8 mouse cellular contexts compared by ENCODE assay signal in the genomic region with DNA sequence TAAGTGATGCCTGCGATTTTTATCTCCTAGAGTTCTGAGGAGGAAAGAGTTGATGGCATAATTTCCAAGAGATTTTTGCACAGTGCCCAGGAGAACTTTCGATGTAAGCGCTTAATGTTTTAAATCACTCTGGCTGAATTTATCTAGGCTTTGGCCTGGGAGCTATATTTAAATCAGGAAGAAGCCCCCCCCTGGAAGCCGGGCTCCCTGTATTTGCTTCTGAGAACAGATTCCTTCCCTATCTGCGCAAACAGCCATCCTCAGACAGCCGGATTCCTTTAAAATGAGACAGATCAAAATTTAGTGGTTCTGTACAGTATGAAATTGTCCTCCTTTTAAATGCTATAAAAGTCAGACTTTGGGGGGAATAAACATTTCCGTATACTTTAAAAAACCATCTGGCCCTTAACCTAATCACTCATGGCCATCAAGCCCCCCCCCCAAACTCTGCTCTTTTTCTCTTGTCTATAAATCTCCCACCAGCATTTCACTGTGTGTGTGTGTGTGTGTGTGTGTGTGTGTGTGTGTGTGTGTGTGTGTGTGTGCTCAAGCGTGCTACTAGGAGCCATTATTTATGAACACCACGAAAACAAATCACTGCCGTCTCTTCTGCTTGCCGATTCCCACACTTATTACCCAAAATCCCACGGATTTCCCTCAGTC. TPM values are rescaled to one million over a fixed set of nuclear protein-coding genes. Genes with fewer than 3 reads are reported as not detected.
DNase-seq lines count a peak whose midpoint lies in the region; ATAC-seq lines count a peak whose summit lies in the region.

No protein-coding gene starts in this region.

- no peaks in the 10 kb centered on the region for H3K9me3 ChIP-seq in forebrain, embryonic 10.5 days
- no peaks in the 10 kb centered on the region for H3K9me3 ChIP-seq in kidney, embryonic 16.5 days (ENCODE audit: low read length)
- no peaks in the 10 kb centered on the region for H3K9me3 ChIP-seq in midbrain, embryonic 14.5 days (ENCODE audit: control insufficient read depth, low read length)

- no peaks in the 10 kb centered on the region for H3K36me3 ChIP-seq in forebrain, embryonic 10.5 days (replicated peaks)
- H3K36me3 ChIP-seq in kidney, embryonic 16.5 days (ENCODE audit: insufficient read depth, low read length): no peaks in the 10 kb centered on the region
- no peaks in the 10 kb centered on the region for H3K36me3 ChIP-seq in midbrain, embryonic 14.5 days (ENCODE audit: control insufficient read depth, insufficient read depth, low read length)

- H3K4me3 ChIP-seq in forebrain, embryonic 10.5 days: peak overlapping the region; percentile 90
- peak overlapping the region; percentile 77 for H3K4me3 ChIP-seq in kidney, embryonic 16.5 days (ENCODE audit: low read length)
- H3K4me3 ChIP-seq in midbrain, embryonic 14.5 days (replicated peaks; ENCODE audit: low read depth, low read length): no peak overlapping the region; the same call in 1 of the 2 replicates

- no peak overlapping the region for H3K27ac ChIP-seq in forebrain, embryonic 10.5 days
- peak overlapping the region; percentile 83 for H3K27ac ChIP-seq in kidney, embryonic 16.5 days (ENCODE audit: low read length)
- no peak overlapping the region for H3K27ac ChIP-seq in midbrain, embryonic 14.5 days (replicated peaks; ENCODE audit: low read depth, low read length)

- 0 out of 2 replicates have a peak, but pooled peaks have one; percentile 28 for ATAC-seq in kidney, embryonic 16.5 days (ENCODE audit: low FRiP score, low TSS enrichment)
- no peak for ATAC-seq in midbrain, embryonic 14.5 days (ENCODE audit: low FRiP score, low TSS enrichment)

- 75% methylated on average over 12 of the region's 12 CpGs for WGBS in forebrain, embryonic 10.5 days
- 29% methylated on average over 12 of the region's 12 CpGs for WGBS in kidney, embryonic 16.5 days
- 49% methylated on average over 12 of the region's 12 CpGs for WGBS in midbrain, embryonic 14.5 days

- peak; percentile 80 for DNase-seq in heart, adult 11 months
- DNase-seq in heart, postnatal 4 days: no peak
- no peak for DNase-seq in forebrain, embryonic 10.5 days (ENCODE audit: extremely low spot score, low spot score)
- DNase-seq in midbrain, embryonic 14.5 days: no peak
- DNase-seq in B cell, adult 2 months: no peak
- no peak for DNase-seq in thymus, postnatal 10 days (ENCODE audit: low spot score in 2 of 2)
- DNase-seq in left cerebral cortex, adult 11 months (ENCODE audit: low spot score): no peak

- H3K4me1 ChIP-seq in forebrain, embryonic 10.5 days: peaks cover 67% of the 10 kb centered on the region
- peaks cover 13% of the 10 kb centered on the region for H3K4me1 ChIP-seq in kidney, embryonic 16.5 days (ENCODE audit: insufficient read depth, low read length)
- H3K4me1 ChIP-seq in midbrain, embryonic 14.5 days (ENCODE audit: control insufficient read depth, insufficient read depth, low read length): no peaks in the 10 kb centered on the region

- H3K27me3 ChIP-seq in forebrain, embryonic 10.5 days (ENCODE audit: poor library complexity, severe bottlenecking): peaks cover 67% of the 10 kb centered on the region
- 0 out of 2 replicates have a peak, but pooled peaks cover 5% of the 10 kb centered on the region for H3K27me3 ChIP-seq in kidney, embryonic 16.5 days (ENCODE audit: insufficient read depth, low read length)
- peaks cover 5% of the 10 kb centered on the region; the same call in 1 of the 2 replicates for H3K27me3 ChIP-seq in midbrain, embryonic 14.5 days (ENCODE audit: control insufficient read depth, insufficient read depth, low read length)

- H3K4me2 ChIP-seq in kidney, embryonic 16.5 days (replicated peaks; ENCODE audit: low read depth, low read length): peak overlapping the region; percentile 97
- peak overlapping the region; percentile 90 for H3K4me2 ChIP-seq in midbrain, embryonic 14.5 days (ENCODE audit: low read length)

- no peak overlapping the region for H3K9ac ChIP-seq in kidney, embryonic 16.5 days (replicated peaks; ENCODE audit: low read length)
- H3K9ac ChIP-seq in midbrain, embryonic 14.5 days (replicated peaks; ENCODE audit: low read length): no peak overlapping the region

RNA-seq across cellular contexts. Expression of a gene that starts 1.7 kb away (rescaled TPM):
- total RNA-seq in heart, postnatal 4 days (2021): 1 to 10 TPM; 3.7 to 5.4 TPM
- 66.2 and 67.3 TPM in 2 replicates for polyA plus RNA-seq in forebrain, embryonic 10.5 days (2016; fragmentation: Nextera tagmentation; extraction: Ambion mirVana)
- 14.8 and 20.1 TPM in 2 replicates for polyA plus RNA-seq in kidney, embryonic 16.5 days (2015; fragmentation: Nextera tagmentation; extraction: Ambion mirVana)
- polyA plus RNA-seq in midbrain, embryonic 14.5 days (2014; fragmentation: Nextera tagmentation; extraction: Ambion mirVana): 24.5 and 29.7 TPM in 2 replicates
